Mouse (Mus musculus) kidney, adult 2 months (tissue): ENCODE data around the gene Arl15.

ENCODE experiments used
- CTCF ChIP-seq: fragments of 200-500 bp; conservative IDR thresholded peaks from 2 replicates; pipeline ENCODE4 v1.5.1; 2011; ENCODE audit warnings: low read depth, mild to moderate bottlenecking, control low read depth, low read length, moderate library complexity, mixed read lengths; ENCODE audit not compliant: insufficient read depth, insufficient read length
- POLR2A ChIP-seq: fragments of 200-500 bp; IDR thresholded peaks from one replicate; pipeline ENCODE4 v1.6.1; 2011; ENCODE audit warnings: low read depth, low read length, control low read depth

- TF ChIP-seq POLR2A (no peak), CTCF (no peak)
These were observed 122.5 kb downstream of the Arl15 start for GRCm38 (mm10) chr13:113916761-113917160.
